Mouse (Mus musculus) limb, embryonic 14.5 days (tissue): ENCODE measurements around the gene Slc25a28. TPM values are rescaled to one million over a fixed set of nuclear protein-coding genes. Genes with fewer than 3 reads are reported as not detected.

Experiments used
- ATAC-seq: fragments of 200-750 bp; cut with Nextera tagmentation; 2 replicates; pipeline ENCODE4 v1.8.0; 2017; ENCODE audit warnings: low read depth, moderate number of reproducible peaks, moderate TSS enrichment; ENCODE audit not compliant: low FRiP score
- DNase-seq: peaks from one replicate; pipeline ENCODE4 v3.0.0-alpha.2; 2015; ENCODE audit warnings: low spot score
- H3K27ac ChIP-seq: fragments of 300-500 bp; sonication (generic); replicated peaks from 2 replicates; pipeline ENCODE4 v1.5.1; 2014; ENCODE audit warnings: low read depth, mild to moderate bottlenecking, low read length, moderate library complexity, mixed read lengths
- H3K27me3 ChIP-seq: fragments of 300-500 bp; sonication (generic); 2 replicates; pipeline ENCODE4 v1.6.1; 2014; ENCODE audit warnings: low read length, mixed read lengths; ENCODE audit not compliant: control insufficient read depth, insufficient read depth
- H3K36me3 ChIP-seq: fragments of 300-500 bp; sonication (generic); 2 replicates; pipeline ENCODE4 v1.6.1; 2014; ENCODE audit warnings: mild to moderate bottlenecking, low read length, moderate library complexity, mixed read lengths; ENCODE audit not compliant: control insufficient read depth, insufficient read depth
- H3K4me1 ChIP-seq: fragments of 300-500 bp; sonication (generic); 2 replicates; pipeline ENCODE4 v1.6.1; 2014; ENCODE audit warnings: antibody characterized with exemption, low read length, mixed read lengths; ENCODE audit not compliant: control insufficient read depth, insufficient read depth
- H3K4me2 ChIP-seq: fragments of 300-500 bp; sonication (generic); replicated peaks from 2 replicates; pipeline ENCODE4 v1.6.1; 2014; ENCODE audit warnings: low read depth, mild to moderate bottlenecking, low read length, moderate library complexity; ENCODE audit not compliant: severe bottlenecking
- H3K4me3 ChIP-seq: fragments of 300-500 bp; sonication (generic); replicated peaks from 2 replicates; pipeline ENCODE4 v1.5.1; 2014; ENCODE audit warnings: low read length
- H3K9ac ChIP-seq: fragments of 300-500 bp; sonication (generic); 2 replicates; pipeline ENCODE4 v1.6.1; 2014; ENCODE audit warnings: mild to moderate bottlenecking, low read depth, low read length, moderate library complexity; ENCODE audit not compliant: severe bottlenecking
- H3K9me3 ChIP-seq: fragments of 300-500 bp; sonication (generic); 2 replicates; pipeline ENCODE4 v1.6.1; 2016; ENCODE audit warnings: low read length; ENCODE audit not compliant: control insufficient read depth
- POLR2A ChIP-seq: fragments of 200-500 bp; IDR thresholded peaks from 2 replicates; pipeline ENCODE4 v1.8.0; 2012; ENCODE audit warnings: inconsistent platforms, mild to moderate bottlenecking, moderate library complexity, borderline replicate concordance; ENCODE audit not compliant: insufficient read depth, insufficient read length; ENCODE audit errors: extremely low read depth
- WGBS: fragments of 180-500 bp; shearing (Covaris S2); extraction: QIAGEN DNeasy Blood & Tissue Kit; methylation state at CpG from one replicate; pipeline ENCODE4 v1.1.7; 2014; 5-methylcytosine and 5-hydroxymethylcytosine counted together
- polyA plus RNA-seq, 2 experiments: library from polyadenylated mRNA; depleted of rRNA in 1 of 2; stranded (reverse) in 1 of 2; unstranded in 1 of 2; fragments of >200 nt; fragmentation: Nextera tagmentation in 1 of 2; extraction: Ambion mirVana in 1 of 2; gene quantifications; 2 replicates each; pipeline versions ENCODE4 v1.2.1 to v1.2.3; 2012 to 2014

Gene Slc25a28
- polyA plus RNA-seq, 2 experiments: 14.2 to 70.0 TPM

- Histone ChIP-seq H3K9me3 (no peaks in the 10 kb centered on the region), H3K4me1 (no peaks in the 10 kb centered on the region), H3K4me2 (no peak overlapping the region), H3K36me3 (no peaks in the 10 kb centered on the region), H3K4me3 (no peak overlapping the region), H3K9ac (no peak overlapping the region), H3K27ac (no peak overlapping the region), H3K27me3 (no peaks in the 10 kb centered on the region)
- ATAC-seq (no peak), DNase-seq (no peak)
- no peak for TF ChIP-seq POLR2A
- WGBS: 30% methylated on average over 4 of the region's 4 CpGs
Measured at GRCm38 (mm10) chr19:43629088-43629487, 45.6 kb downstream of the Slc25a28 start.

DNA sequence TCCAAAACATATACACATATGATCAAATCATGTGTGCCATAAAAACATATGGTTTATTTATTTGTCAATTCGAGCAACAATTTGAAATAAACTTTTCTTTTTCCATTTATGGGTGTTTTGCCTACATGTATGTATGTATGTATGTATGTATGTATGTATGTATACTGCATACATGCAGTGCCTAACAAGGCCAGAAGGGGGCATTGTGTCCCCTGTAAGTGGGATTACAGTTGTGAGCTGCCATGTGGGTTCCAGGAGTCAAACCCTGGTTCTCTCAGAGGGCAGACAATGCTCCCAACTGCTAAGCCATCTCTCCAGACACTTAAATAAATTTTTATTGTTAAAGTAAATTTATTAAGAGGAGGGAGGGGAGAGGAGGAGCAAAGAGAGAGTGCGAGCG is 47.3 kb downstream of the Slc25a28 start:
- no peaks in the 10 kb centered on the region for H3K4me1 ChIP-seq
- no peaks in the 10 kb centered on the region for H3K36me3 ChIP-seq
- no peak overlapping the region for H3K9ac ChIP-seq
- WGBS: 96% methylated on average over 3 of the region's 3 CpGs
- H3K9me3 ChIP-seq: no peaks in the 10 kb centered on the region
- DNase-seq (no peak), ATAC-seq (no peak)
- H3K27ac ChIP-seq: no peak overlapping the region
- TF ChIP-seq POLR2A: no peak
- H3K4me3 ChIP-seq: no peak overlapping the region
- H3K27me3 ChIP-seq: peaks cover 17% of the 10 kb centered on the region
- H3K4me2 ChIP-seq: no peak overlapping the region

GRCm38 (mm10) chr19:43626160-43626559 is 48.5 kb downstream of the Slc25a28 start:
- Histone ChIP-seq H3K9me3 (no peaks in the 10 kb centered on the region), H3K36me3 (no peaks in the 10 kb centered on the region), H3K9ac (no peak overlapping the region), H3K27me3 (peaks cover 28% of the 10 kb centered on the region), H3K4me1 (no peaks in the 10 kb centered on the region), H3K27ac (no peak overlapping the region), H3K4me3 (no peak overlapping the region), H3K4me2 (no peak overlapping the region)
- ATAC-seq (no peak), DNase-seq (no peak)
- WGBS: 19% methylated on average over 3 of the region's 3 CpGs
- no peak for TF ChIP-seq POLR2A

DNA sequence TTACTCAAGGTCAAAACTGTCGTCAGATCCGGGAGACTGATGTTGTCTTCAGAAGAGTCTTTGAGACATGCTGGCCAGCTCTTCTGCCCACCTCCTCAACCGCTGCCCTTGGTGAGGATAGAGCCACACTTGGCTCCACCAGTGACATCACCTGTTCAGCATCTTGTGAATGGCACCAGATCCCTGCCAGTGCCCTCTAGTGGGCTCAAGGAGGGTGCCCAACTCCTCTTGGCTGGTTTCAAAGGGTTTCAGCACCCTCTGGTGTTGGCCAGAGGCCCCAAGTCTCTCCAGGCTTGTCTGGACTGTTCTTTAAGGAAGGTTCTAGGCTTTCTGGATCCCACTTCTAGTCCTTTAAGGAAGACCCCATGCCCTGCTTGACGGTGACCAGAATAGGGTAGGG is 50.8 kb downstream of the Slc25a28 start:
- ATAC-seq: no peak
- H3K27me3 ChIP-seq: peaks cover 49% of the 10 kb centered on the region

DNA sequence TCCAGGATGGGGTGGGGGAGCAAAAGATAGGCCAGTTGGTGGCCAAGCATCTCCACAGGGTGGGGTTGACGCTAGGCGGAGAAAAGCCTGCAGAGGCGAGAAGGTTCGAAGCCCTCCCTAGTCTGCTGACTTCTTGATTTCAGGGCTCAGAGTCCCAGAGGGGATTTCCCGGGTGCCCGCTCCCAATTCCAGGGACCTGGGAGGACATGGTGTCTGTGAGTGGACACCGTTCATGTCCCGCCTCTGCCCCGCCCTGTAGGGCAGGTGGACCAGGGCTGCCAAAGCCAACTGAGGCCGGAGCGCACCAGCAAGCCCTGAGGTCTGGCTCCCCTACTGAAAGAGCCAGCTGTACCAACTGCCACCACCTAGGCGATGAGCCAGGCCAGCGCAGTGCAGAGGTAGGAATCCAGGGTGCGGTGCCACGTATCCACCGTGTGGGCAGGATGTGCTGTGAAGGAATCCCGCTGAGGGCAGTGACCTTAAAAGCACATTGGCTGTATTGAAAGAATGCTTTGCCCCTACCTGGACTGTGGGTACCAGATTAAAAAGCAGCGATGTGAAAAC is 54.7 kb downstream of the Slc25a28 start:
- peaks cover 88% of the 10 kb centered on the region for H3K27me3 ChIP-seq
- H3K27ac ChIP-seq: no peak overlapping the region
- no peak overlapping the region for H3K9ac ChIP-seq
- no peak overlapping the region for H3K4me2 ChIP-seq
- TF ChIP-seq POLR2A: no peak
- ATAC-seq (no peak), DNase-seq (no peak)
- no peaks in the 10 kb centered on the region for H3K36me3 ChIP-seq
- H3K4me3 ChIP-seq: no peak overlapping the region
- peaks cover 7% of the 10 kb centered on the region; the same call in 1 of the 2 replicates for H3K4me1 ChIP-seq
- 5% methylated on average over 18 of the region's 18 CpGs for WGBS
- no peaks in the 10 kb centered on the region for H3K9me3 ChIP-seq

More for the DNA sequence above, 50.8 kb downstream of the Slc25a28 start:
- Histone ChIP-seq H3K9ac (no peak overlapping the region), H3K4me2 (no peak overlapping the region), H3K36me3 (no peaks in the 10 kb centered on the region), H3K4me1 (no peaks in the 10 kb centered on the region), H3K9me3 (no peaks in the 10 kb centered on the region), H3K4me3 (no peak overlapping the region), H3K27ac (no peak overlapping the region)
- WGBS: 47% methylated on average over 4 of the region's 4 CpGs
- DNase-seq: no peak
- no peak for TF ChIP-seq POLR2A
